Mouse (Mus musculus) neural tube, embryonic 11.5 days (tissue): ENCODE results near the gene Ankrd55. TPM values are rescaled to one million over a fixed set of nuclear protein-coding genes. Genes with fewer than 3 reads are reported as not detected.
"Not testable (repeated sequence)": the region's sequence is repeated elsewhere in the genome, so short reads cannot be mapped to it uniquely, and the experiment has no call there.

Experiments used
- ATAC-seq: fragments of 200-750 bp; cut with Nextera tagmentation; 2 replicates; pipeline ENCODE4 v1.8.0; 2017; ENCODE audit warnings: moderate number of reproducible peaks, mild to moderate bottlenecking, moderate TSS enrichment, moderate library complexity; ENCODE audit not compliant: insufficient read depth, low FRiP score, low TSS enrichment
- DNase-seq: peaks from one replicate; pipeline ENCODE4 v3.0.0-alpha.2; 2015; ENCODE audit warnings: low spot score
- H3K27ac ChIP-seq: fragments of 300-500 bp; sonication (generic); 2 replicates; pipeline ENCODE4 v1.5.1; 2014; ENCODE audit warnings: low read depth, mild to moderate bottlenecking, low read length
- H3K27me3 ChIP-seq: fragments of 300-500 bp; sonication (generic); 2 replicates; pipeline ENCODE4 v1.6.1; 2014; ENCODE audit warnings: mild to moderate bottlenecking, low read length, mixed read lengths; ENCODE audit not compliant: control insufficient read depth, insufficient read depth
- H3K36me3 ChIP-seq: fragments of 300-500 bp; sonication (generic); 2 replicates; pipeline ENCODE4 v1.6.1; 2014; ENCODE audit warnings: mild to moderate bottlenecking, low read length, moderate library complexity, mixed read lengths; ENCODE audit not compliant: control insufficient read depth, insufficient read depth
- H3K4me1 ChIP-seq: fragments of 300-500 bp; sonication (generic); 2 replicates; pipeline ENCODE4 v1.6.1; 2014; ENCODE audit warnings: low read length, mixed read lengths; ENCODE audit not compliant: control insufficient read depth, insufficient read depth
- H3K4me2 ChIP-seq: fragments of 300-500 bp; sonication (generic); 2 replicates; pipeline ENCODE4 v1.6.1; 2014; ENCODE audit warnings: low read depth, mild to moderate bottlenecking, moderate library complexity
- H3K4me3 ChIP-seq: fragments of 300-500 bp; sonication (generic); 2 replicates; pipeline ENCODE4 v1.5.1; 2014; ENCODE audit warnings: low read depth, low read length
- H3K9ac ChIP-seq: fragments of 300-500 bp; sonication (generic); 2 replicates; pipeline ENCODE4 v1.6.1; 2014; ENCODE audit warnings: mild to moderate bottlenecking, low read length
- H3K9me3 ChIP-seq: fragments of 300-500 bp; sonication (generic); 2 replicates; pipeline ENCODE4 v1.6.1; 2016; ENCODE audit warnings: low read length; ENCODE audit not compliant: control insufficient read depth
- WGBS: fragments of 180-500 bp; shearing (Covaris S2); extraction: QIAGEN DNeasy Blood & Tissue Kit; methylation state at CpG from one replicate; pipeline ENCODE4 v1.1.7; 2014; 5-methylcytosine and 5-hydroxymethylcytosine counted together
- polyA plus RNA-seq: library from polyadenylated mRNA; unstranded; fragments of >200 nt; fragmentation: Nextera tagmentation; extraction: Ambion mirVana; gene quantifications from 2 replicates; pipeline ENCODE4 v1.2.1, GENCODE M21; 2014

The Ankrd55 gene
- polyA plus RNA-seq, 1 experiment from 2014 or later: 2.0 TPM

DNA sequence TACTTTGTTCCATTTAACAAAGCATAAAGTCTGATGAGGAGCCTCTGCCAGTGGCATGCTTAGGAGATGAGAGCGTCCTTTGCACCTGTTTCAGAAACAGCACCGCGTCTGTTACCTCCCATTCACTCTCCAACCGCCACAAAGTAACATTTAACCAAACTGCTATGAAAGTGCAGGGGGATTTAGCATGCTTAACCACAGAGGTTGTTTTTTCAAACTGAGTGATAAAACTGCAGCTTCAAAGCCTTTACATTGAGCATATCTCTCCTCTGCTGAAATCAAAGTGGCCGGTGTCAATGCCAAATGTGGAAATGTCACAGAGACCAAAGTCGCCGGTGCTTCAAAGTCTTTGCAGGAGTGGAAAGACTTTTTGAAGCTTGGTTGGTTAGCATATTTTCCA is 136.4 kb downstream of the Ankrd55 start:
- Histone ChIP-seq H3K36me3 (no peaks in the 10 kb centered on the region), H3K9me3 (no peaks in the 10 kb centered on the region), H3K4me2 (no peak overlapping the region), H3K9ac (no peak overlapping the region), H3K27me3 (no peaks in the 10 kb centered on the region), H3K4me3 (no peak overlapping the region), H3K4me1 (no peaks in the 10 kb centered on the region), H3K27ac (no peak overlapping the region)
- ATAC-seq: no peak
- DNase-seq: no peak
- whole genome bisulfite sequencing: 85% methylated on average over 7 of the region's 7 CpGs

DNA sequence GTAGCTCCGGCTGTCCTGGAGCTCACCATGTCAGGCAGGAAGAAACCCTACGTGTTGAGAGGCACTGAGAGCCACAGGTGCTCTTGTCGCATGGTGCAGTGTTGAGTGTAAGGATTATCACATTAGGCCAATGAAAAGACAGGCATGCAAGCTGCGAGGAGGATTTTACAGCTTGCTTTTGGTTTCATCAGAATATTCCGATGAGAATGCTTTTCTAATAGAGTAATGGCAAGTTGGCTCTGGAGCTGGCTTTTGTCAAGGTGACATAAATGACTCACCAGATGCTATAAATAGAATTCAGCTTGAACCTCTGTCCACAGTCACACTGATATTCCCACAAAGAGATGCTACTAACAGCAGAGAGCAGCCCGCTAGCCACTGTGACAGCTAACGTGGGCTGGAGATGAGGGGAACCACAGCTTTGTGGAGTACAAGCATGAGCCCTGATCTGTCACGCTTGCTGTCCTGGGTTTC is 137.0 kb downstream of the Ankrd55 start:
- Histone ChIP-seq H3K36me3 (no peaks in the 10 kb centered on the region), H3K9ac (no peak overlapping the region), H3K4me2 (no peak overlapping the region), H3K4me1 (no peaks in the 10 kb centered on the region), H3K27ac (no peak overlapping the region), H3K4me3 (no peak overlapping the region), H3K27me3 (no peaks in the 10 kb centered on the region), H3K9me3 (no peaks in the 10 kb centered on the region)
- DNase-seq (no peak), ATAC-seq (no peak)
- 80% methylated on average over 8 of the region's 8 CpGs for WGBS

DNA sequence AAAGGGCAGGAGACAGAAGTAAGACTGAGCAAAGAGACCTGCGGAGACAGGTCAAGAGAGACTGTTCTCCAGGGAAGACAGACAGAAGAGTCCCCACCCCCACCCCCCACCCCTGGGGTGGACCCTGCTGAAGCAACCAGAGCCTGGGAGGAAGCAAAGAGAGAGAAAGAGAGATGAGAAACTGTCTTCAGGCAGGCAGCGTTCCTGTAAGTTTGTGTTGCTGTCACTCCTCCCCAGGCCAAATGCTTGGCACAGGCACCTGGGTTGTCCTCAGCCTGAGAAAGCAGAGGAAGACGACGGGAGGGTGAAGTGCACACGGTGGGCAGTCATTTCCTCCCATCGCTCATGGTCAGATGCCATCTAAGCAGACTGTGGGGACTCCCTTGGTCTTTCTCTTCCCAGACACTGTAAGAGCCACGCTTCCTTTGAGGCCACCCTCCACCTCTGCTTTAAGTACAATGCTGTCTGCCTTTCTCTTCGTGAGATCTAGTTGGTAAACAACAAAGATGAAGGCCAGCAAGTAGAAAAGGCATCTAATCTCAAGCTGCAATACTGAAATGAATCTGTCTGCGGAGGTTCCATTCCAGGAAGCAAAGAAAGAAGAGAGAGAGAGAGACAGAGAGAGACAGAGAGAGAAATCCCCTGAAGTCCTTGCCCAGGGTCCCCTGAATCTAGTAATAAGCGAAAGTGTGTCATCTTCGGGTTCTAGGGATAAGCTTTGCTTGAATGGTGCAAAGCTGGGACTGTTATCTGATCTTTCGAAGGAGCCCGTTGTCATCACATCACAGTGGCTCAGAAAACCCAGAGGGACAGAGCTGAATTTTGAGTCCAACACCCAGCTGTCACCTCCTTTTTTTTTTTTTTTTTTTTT is 138.2 kb downstream of the Ankrd55 start:
- H3K36me3 ChIP-seq: no peaks in the 10 kb centered on the region
- no peak for ATAC-seq
- no peak overlapping the region for H3K27ac ChIP-seq
- H3K9me3 ChIP-seq: no peaks in the 10 kb centered on the region
- H3K4me3 ChIP-seq: no peak overlapping the region
- no peaks in the 10 kb centered on the region for H3K27me3 ChIP-seq
- no peak overlapping the region for H3K4me2 ChIP-seq
- H3K4me1 ChIP-seq: no peaks in the 10 kb centered on the region
- no peak for DNase-seq
- 74% methylated on average over 13 of the region's 13 CpGs for WGBS
- H3K9ac ChIP-seq: no peak overlapping the region

DNA sequence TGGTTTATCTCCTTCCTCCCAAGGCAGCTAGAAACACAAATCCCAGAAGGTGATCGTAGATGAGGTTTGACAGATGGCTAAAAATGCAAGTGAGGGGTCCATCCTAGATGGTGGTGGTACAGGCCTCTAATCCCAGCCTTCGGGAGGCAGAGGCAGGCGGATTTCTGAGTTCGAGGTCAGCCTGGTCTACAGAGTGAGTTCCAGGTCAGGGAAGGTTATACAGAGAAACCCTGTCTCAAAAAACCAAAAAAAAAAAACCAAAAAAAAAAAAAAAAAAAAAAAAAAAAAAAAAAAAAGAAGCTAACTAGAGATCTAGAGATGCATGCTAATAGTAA is 138.9 kb downstream of the Ankrd55 start:
- not testable (repeated sequence) for H3K4me3 ChIP-seq, H3K27ac ChIP-seq, DNase-seq, H3K4me1 ChIP-seq, H3K9me3 ChIP-seq, H3K9ac ChIP-seq, H3K4me2 ChIP-seq, ATAC-seq, H3K36me3 ChIP-seq, H3K27me3 ChIP-seq
- WGBS: 90% methylated on average over 4 of the region's 4 CpGs

- no peak overlapping the region for H3K9ac ChIP-seq
- H3K4me1 ChIP-seq: no peaks in the 10 kb centered on the region
- no peak for ATAC-seq
- H3K4me2 ChIP-seq: no peak overlapping the region
- no peaks in the 10 kb centered on the region for H3K9me3 ChIP-seq
- no peaks in the 10 kb centered on the region for H3K36me3 ChIP-seq
- DNase-seq: no peak
- H3K4me3 ChIP-seq: no peak overlapping the region
- H3K27me3 ChIP-seq: no peaks in the 10 kb centered on the region
- WGBS: 93% methylated on average over 13 of the region's 15 CpGs
- H3K27ac ChIP-seq: no peak overlapping the region
These were observed 139.3 kb downstream of the Ankrd55 start for GRCm38 (mm10) chr13:112427521-112427920.

- no peak overlapping the region for H3K9ac ChIP-seq
These were observed 145.0 kb downstream of the Ankrd55 start for GRCm38 (mm10) chr13:112433271-112433670.

More at GRCm38 (mm10) chr13:112433271-112433670, 145.0 kb downstream of the Ankrd55 start:
- H3K4me3 ChIP-seq: no peak overlapping the region
- 60% methylated on average over 5 of the region's 5 CpGs for WGBS
- no peaks in the 10 kb centered on the region for H3K9me3 ChIP-seq
- no peaks in the 10 kb centered on the region for H3K4me1 ChIP-seq
- H3K4me2 ChIP-seq: no peak overlapping the region
- ATAC-seq: no peak
- no peaks in the 10 kb centered on the region for H3K27me3 ChIP-seq
- DNase-seq: no peak
- no peak overlapping the region for H3K27ac ChIP-seq
- H3K36me3 ChIP-seq: no peaks in the 10 kb centered on the region

Other genes starting within 250 kb of the Ankrd55 start
- gene Il6st, start 175.6 kb downstream of the Ankrd55 start, polyA plus RNA-seq: 33.1 and 37.3 TPM in 2 replicates